Mouse (Mus musculus) gastrocnemius, postnatal 25 days (tissue): Measurements from ENCODE around the gene Ncor2. TPM values are rescaled to one million over a fixed set of nuclear protein-coding genes. Genes with fewer than 3 reads are reported as not detected.

Source experiments
- DNase-seq: peaks from one replicate; pipeline ENCODE4 v3.0.0; 2022
- total RNA-seq, 2 experiments: library from RNA; stranded (reverse); gene quantifications; 1 replicate in 1 of 2; 2 replicates in 1 of 2; pipeline ENCODE4 v1.2.3; 2021

Ncor2 gene
- total RNA-seq, 2 experiments from 2014 or later: 92.7 to 108 TPM

DNA sequence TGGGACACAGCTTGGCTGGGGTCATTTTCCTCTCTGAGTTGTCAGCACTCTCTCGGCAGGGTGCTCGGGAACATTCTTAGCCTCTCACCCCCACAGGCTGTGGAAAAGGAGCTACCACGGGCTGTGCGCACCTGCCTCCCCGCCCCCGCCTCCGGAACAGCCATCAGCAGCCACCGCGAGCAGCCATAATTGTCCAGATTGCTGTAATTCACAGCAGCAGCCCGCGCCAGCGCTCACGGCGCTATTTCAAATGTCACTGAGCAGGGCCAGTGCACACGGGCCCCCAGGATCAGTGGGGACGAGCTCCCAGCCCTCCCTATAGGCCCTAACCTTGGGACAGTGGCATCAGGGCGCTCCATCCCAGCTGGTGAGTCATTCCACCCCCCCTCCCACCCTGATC is 116.0 kb downstream of the Ncor2 start:
- no peak for DNase-seq

DNA sequence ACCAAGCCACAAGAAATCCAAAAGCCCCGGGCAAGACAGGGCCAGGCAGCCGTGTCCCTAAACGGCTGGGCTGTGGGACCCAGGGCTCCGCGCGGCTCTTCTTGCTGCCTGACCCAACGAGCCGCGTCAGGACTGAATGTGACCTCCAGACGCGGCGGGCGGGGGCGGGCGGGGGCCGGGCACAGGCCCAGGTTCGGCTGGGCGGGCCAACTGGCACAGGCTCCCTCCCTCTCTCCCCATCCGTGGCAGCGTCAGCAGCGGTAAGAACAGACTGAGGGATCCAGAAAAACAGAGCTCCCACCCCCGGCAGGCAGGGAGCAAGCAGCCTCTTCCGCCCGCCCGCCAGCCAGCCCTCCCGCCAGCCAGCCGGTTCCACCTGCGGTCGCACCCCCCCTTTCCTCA is 120.8 kb downstream of the Ncor2 start:
- peak; percentile 97 for DNase-seq

DNA sequence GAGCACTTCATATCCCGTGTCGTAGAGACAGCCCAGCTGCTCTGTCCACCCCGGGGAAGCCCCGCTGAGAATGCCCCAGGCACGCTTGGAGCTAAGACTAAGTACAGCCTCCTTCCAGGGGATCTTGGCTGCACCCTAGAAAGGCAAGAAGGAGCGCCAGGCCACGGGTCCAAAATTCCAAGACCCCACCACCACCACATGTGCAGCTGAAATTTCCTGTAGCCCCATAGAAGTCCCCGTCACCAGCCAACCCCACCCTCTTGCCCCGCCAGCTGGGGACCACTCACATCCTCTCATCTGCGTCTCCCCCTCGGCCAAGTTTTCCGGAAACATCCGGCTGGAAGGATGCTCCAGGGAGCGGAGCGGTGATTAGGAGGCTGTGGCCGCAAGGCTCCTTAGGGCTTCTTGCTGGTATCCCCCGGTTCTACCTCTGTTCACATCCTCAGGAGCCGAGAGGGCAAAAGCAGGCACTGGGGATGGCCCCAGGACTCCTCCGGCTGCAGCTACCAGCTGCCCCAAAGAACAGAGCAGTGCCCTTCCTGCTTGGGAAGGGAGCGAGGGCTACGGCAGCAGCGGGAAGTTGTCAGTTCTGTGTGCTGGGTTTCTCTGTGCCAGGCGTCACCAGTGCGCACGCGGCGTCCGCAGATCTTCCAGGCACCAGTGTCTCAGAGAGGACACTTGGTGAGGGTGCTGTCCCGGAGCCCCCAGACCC is 121.3 kb downstream of the Ncor2 start:
- peak; percentile 71 for DNase-seq

DNA sequence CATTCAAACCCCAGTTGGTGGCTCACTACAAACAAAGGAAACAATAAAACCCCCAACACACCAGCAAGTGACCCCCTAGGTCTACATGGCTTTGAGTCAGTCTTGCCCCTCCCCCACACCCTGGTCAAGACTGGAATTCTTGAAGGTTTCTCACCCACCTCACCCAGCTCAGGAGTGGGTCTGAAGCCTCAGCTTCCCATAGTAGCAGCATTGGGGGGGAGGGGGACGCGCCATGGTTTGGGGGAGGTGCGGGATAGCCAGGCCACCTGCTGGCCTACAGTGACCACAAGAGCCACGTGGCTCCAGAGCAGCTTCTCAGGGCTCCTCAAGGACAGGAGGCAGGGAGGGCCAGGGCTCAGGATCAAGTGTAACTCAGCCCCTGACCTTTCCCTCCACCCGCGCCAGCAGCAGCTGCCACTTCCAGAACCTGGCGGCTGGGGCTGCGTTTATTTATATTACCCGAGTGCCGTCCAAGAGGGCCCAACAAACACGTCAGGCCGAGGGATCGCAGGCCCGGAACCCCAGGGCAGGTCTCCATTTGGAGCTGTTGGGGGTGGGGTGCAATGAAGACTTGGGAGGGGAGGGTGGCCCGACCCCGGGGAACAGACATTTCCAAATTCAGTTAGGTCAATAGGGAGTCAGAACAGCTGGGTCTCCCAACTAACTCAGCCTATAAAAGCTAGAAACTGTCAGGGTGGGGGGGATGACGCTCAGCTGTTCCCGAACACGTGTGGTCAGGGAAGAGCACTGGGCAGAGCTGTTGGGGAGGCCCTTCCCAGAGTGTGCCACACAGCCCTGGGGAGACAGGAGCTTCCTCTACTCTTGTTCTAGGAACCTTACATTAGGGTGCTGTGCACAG is 122.1 kb downstream of the Ncor2 start:
- peak; percentile 91 for DNase-seq

DNA sequence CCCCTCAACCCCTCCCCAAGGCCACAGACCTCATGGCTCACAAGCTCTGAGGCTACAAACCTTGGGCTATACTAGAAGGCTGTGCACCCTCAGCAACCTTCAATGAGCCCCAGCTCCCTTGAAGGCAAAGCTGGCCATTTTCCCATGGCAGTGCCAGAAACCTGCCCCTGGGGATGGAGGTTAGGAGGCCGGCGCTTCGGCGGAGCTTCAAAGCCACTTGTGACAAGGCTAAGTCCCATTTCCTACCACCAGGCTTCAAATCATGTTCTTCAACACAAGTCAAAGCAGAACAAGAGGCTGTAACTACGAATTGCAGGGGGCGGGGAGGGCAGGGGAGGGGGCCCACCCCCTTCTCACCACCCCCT is 122.7 kb downstream of the Ncor2 start:
- no peak for DNase-seq

DNA sequence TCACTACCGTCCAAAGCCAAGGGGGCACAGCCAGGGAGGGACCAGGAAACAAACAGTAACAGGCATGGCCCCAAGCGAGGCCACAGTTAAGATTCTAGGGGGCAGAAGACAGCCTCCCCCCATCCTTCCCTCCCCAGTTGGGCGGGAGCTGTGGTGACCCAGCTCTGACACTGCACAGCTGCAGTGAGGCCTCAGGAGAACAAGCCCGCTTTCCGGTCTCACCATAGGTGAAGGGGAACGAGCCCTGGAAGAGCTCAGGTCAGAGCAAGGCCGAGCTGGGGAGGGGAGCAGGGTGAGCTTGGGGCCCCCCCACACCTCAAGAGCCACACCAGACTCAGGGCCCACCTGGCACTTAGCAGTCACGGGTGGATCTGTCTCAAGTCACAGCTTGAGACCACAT is 123.1 kb downstream of the Ncor2 start:
- DNase-seq: no peak

DNA sequence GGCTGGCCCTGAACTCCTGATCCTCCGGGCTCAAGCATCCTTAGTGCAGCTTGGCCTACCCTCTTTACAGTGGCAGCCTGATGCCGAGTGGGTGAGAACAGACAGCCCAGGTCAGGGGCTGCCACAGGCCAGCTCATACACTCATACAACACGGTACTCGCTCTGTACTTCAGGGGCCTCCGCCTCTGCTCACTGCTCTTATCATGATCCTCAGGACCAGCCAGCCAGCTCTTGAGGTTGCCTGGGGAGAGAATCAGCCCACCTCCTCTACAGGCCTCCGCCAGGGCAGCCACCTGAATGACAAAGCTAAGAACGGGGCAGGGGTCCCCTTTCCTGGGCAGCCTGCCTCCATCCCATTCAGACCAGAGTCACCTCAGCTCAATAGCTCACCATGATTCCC is 125.4 kb downstream of the Ncor2 start:
- DNase-seq: no peak

DNA sequence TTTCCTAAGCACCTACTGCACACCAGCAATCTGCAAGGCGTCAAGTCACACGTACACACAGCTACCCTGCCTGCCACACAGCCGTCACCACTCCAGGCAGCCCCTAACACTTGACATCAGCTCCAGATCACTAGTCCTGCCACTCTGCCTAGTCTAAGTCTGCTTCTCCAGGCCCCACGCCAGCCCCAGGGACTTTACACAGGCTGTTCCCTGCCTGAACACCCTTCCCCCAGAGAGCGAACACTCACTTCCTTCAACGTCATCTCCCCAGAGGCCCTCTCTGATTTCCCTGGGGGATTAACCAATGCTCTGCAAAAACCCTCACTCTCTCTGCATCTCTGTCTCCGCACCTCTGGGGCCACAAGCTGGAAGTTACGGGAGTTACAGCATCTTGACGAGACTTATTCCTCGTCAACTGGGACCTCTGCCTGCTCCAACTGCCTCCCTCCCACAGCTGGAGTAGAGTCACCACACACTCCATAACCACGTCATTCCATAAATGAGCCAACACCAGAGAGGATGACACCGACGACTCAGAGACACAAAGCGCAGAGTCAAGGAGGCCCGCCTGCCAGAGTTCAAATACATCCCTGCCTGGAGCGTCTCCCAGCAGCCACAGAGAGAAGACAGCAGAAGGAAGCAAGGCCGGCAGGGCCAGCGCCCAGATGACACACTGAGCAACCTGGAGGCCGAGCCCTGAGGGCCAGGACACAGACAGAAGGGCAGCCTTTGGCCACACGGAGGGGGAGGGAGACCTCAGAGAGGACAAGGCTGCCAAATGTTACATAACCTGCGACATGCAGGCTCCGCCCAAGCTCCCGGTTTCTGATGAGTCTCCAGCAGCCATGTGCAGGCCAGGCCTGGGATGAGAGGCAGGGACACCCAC is 126.2 kb downstream of the Ncor2 start:
- peak; percentile 91 for DNase-seq

DNA sequence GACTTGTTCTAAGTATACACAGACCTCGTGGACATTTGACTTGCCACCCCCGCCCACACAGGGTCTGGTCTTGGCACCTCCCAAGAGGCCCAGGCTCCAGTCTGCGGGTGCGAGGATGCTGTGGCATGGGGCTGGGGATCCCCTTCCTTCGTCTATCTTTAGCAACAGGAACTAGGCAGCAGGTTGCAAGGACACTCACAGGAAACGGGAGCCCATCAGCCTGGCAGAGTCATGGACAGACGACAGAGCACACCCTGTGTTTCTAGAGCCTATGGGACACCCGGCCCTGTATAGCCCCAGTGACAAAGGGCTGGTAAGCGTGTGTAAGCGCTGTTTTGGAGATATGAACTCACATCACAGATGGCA is 126.8 kb downstream of the Ncor2 start:
- no peak for DNase-seq

DNA sequence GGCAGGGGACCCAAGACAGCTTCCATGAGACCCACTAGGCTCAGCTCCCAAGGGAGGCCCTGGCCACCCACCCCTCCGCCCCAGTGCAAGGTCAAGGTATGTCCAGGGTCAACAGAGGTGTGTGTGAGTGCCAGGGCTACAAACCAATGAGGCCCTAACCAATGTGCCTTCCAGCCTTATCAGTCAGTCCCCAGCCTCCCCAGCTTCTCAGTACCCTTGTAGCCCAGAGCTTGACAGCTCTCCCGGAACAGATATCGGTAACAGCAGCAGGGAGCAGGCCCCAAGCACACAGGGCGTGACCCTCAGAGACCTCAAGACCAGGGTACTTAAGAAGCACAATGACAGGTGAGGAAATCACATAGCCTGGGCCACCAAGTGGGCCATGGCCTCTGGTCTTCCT is 129.5 kb downstream of the Ncor2 start:
- no peak for DNase-seq

DNA sequence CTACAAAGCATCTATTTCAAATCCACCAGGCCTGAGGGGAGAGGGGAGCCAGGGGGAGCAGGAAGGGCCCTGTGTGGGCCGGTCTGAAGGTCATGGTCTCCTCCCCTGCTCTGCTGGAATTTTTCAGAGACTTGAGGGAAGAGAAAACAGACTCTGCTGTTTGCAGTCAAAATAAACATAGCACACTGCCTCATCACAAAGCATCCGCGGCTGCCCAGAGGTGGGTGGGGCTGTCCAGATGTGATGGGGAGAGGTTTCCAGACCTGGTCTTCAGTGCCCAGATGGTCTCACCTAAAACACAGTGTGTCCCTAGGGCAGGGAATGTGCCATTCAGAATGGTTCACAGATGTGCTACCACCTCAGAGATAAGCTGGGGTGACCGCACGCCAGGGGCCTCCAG is 132.6 kb downstream of the Ncor2 start:
- DNase-seq: no peak

DNA sequence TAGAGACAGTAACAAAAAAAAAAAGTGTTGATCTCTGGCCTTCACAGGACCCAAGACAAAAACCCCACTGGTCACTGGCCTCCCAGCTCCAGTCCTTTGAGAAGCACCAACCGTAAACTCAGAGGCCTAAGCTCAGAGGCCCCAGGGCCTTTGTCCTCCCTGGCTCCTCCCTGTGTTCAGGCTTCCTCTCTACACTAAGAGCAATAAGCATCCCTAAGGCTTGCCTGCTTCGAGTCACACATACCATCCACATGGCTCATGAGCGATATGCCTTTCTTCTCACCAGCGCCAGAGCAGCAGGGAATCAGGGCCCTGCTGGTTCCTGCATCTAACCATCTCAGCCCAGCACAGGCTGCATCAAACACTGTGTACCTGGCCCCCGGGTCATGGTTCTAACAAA is 133.8 kb downstream of the Ncor2 start:
- DNase-seq: no peak

DNA sequence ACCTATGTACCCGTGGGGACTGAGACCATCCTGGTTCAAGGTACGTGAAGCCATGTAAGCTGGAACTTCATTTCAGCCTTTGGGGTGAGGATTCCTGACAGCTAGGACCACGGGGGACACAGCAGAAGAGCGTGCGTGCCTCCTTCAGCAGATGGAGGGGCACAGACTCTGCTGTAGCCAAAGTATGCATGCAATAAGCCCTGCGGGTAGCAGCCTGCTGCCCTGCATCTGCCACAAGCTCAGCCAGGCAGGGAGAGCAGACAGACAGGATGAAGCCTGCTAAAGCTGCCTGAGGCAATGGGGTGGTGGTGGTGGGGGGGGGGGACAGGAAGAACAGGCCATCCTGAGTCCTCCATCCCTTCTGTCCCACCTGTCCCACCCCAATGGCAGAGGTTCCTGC is 135.6 kb downstream of the Ncor2 start:
- DNase-seq: no peak

DNA sequence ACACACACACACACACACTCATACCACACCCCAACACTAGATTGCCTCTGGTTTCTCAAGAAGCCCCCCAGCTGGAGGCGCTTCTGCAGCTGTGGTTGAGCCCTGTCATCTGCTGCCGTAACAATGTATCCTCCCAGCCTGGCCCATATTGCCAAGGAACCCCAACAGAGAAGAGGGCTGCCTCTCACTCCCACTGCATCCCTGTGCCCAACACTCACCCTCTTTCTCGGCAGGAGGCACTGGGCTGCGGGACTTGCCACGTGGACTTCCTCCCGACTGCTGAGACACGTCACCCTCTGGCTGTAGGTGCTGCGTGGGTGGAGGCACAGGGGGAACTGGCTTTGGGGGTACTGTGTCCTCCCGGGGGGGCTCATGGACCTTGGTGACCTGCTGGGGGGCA is 137.4 kb downstream of the Ncor2 start:
- DNase-seq: no peak

DNA sequence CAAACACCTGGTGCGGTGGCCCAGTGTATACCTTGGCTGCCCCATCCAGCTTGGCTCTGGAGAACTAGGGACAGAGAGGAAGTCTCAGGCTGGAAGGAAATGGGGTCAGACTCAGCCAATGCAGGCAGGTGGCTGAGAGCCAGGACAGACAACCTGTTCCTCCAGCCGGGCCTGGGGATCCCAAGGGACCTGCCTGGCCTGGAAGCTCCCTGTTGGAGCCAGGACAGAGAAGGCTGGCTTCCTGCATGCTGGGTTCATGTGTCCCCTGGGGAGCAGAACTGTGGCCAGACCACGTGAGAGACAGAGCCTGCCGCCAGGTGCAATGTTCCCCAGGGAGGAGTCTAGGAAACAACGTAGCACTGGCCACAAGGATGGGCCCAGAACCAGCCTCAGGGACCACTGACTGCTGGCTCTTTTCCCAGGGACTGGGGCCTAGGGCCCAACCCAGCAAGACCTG is 138.9 kb downstream of the Ncor2 start:
- DNase-seq: peak; percentile 95

DNA sequence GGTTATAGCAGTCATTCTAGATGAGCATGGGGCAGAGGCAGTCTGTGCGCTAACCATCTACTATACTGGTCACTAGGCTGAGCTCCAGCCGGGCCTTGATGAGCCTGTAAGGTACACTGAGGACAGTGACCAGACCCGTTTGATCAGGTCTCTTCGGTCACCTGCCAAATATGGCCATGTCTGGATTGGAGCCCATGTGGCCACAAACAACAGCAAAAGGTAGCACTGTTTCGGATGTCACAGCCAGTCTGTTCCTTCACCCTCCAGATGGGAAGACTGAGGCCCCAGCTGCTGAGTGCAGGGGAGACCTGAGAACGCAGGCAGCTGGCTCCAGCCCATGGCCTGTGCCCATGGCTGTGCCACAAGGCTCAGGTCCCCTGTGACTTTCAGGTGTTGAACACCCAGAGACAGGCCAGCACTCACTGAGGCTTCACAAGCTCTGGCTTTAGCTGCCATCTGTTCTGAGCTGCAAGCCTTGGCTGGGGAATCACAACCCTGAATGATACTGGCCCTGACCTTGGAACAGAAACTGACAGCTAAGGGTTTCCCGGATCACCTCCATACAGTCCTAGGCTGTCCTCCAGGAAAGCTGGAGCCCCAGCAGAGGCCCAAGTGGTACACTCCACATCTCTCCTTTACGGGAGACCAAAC is 139.5 kb downstream of the Ncor2 start:
- peak; percentile 58 for DNase-seq

DNA sequence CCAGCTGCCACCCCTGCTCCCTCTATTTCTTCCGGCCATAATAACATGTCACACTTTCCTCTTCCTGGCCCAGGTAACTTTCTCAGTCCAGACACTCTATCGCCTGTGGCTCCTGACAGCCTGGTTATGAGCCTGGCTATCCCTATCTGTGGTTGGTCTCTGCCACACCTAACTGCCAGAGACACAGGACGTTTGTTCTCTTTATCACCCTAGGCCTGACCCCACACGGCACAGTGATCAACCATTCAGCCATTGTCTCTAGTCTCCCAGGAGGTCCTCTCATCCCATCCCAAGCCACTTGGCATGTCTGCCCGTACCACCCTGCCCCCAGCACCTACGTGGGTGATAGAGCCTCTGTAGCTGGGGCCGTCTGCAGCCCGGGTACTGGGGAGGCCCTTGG is 142.5 kb downstream of the Ncor2 start:
- DNase-seq: no peak

DNA sequence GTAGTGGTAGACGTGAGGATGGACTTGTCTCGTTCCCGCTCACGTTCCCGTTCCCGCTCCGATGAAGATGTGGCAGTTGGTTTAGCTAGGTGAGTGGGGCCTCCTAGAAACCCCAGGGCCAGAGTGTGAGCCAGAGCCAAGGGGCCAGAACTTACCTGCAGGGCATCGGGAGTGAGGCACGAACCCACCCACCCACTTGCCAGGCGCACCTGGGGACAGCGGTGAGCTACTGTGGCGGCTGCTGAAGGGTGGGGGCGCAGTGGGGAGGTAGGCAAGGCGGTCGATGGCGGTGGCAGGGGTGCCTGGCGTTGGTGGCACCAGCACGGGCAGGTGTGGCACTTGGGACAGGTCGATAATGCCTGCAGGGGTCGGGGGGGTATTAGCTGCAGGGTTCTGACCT is 150.1 kb downstream of the Ncor2 start:
- DNase-seq: no peak

DNA sequence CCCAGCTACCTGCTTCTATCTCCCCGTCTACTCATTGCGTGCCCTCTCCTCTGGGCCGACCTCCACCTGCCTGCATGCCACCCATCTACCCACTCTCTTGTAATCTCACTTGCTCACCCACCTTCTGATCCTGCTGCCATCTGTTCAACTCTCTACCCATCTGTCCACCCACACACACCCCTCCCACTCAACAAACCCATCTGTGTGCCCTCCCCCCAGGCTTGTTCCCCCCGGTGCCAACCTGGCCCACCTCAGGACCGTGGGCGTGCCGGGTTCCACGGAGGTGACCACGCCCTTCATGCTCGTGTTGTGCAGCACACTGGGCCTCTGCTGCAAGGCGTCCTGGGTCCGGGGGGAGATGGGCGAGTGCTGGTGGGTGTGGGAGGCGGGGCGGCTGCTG is 150.6 kb downstream of the Ncor2 start:
- no peak for DNase-seq

DNA sequence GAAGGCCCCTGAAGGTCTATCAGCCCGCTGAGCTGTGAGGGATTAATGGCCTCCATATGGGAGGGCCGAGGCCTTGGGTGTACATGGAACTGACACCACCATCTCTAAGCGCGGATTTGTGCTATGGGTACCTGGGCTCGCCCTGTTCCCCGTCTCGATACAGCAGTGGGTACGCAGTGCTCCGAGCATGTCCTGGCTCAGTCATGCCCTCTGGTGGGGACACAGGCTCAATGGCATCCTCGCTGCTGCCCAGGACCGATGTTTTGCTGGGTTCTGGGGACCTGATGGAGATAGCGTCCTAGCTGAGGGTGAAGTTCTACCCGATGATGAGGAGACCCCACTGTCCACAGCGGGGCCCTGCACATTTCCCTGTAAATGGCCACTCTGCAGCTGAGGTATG is 155.0 kb downstream of the Ncor2 start:
- no peak for DNase-seq

DNA sequence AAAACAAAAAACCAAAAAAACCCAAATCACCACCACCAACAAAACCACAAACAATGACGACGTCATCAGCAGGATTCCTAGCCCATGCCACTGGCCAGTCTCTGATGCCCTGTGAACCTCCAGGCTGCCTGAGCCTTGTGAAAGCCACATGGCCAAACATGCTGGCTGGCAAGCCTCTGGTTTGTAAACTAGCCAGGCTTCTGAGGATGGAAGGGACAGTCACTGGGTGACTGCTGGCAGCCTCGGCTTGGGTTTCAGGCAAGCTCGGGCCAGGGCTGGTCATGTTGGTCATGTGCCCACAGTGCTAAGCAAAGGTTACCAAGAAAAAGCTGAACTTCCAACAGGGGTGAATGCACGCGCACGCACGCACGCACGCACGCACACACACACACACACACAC is 157.7 kb downstream of the Ncor2 start:
- DNase-seq: peak; percentile 86

DNA sequence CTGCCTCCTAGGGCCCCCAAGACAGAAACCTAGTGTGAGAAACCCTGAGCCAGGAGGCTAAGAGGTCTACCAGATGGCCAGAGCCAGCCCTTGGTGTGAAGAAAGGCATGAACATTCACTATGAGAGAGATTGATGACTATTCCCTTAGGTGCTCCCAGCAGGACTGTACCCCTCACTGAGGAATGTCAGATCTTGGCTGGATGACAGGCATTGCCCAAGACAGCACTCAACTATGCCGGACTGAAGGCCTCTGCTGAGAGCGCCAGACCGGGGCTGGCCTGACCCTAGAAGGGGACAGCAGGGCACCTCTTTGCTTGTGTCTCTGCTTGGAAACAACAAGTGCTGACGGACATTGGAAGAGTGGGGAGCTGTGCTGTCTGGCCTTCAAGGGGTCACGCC is 159.9 kb downstream of the Ncor2 start:
- DNase-seq: no peak
